Mouse (Mus musculus) adrenal gland, adult (tissue): ENCODE measurements around the gene Dna2.
"Not testable (repeated sequence)": the region's sequence is repeated elsewhere in the genome, so short reads cannot be mapped to it uniquely, and the experiment has no call there.

ENCODE experiments used
- DNase-seq, 2 experiments: peaks; one replicate each; pipeline ENCODE4 v3.0.0; 2022 to 2023; ENCODE audit warnings: low spot score in 1 of 2; ENCODE audit not compliant: inconsistent age in 2 of 2

Dna2 gene

DNA sequence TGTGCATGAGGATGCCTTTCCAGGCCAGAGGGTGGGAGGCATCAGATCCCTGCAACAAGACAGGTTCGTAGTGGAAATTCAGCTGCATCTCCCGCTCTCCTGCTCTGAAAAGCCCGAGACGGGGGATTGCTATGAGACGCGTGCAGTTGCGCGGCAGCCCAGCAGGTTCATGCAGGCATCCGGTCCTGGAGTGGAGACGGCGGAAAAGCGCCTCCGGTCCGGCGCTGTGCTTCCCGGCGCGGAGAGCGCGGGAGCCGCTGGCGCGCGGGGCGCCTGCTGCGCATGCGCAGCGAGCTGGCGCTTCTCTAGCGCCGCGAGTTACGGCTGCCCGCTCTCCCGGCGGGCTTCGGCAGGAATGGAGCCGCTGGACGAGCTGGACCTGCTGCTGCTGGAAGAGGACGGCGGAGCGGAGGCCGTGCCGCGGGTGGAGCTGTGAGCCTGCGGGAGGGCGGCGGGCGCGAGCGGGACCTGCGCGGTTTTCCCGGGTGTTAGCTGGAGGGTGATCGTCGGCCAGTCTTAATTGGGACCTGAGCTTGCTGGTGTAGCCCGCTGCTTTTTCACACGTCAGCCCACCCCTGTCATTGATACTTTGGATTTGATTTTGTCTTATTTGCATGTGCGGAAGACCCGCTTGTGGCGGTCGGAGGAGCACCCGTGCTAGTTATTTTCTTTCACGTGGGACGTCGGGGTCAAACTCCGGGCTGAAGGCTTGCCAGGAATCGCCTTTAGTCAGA lies at the start of gene Dna2:
Gene Dna2 (plus strand): TSS at position 289 of the 734 bp plus-strand sequence.
- peak; percentile 83 to 91 for DNase-seq

DNA sequence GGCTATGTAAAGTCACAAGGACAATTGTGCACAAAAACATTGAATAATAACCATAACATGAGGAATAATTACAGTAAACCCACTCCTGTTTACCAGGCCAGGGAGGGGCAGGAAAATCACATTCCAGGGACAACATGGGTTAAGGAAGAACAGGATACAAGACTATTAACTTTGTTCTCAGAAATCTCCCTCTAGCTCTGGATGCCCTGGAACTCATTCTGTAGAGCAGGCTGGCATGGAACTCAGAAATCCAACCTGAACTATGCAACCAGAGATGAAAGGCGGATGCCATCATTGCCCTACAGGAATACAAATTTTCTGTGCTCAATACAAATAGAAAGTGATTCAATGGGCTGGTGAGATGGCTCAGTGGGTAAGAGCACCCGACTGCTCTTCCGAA lies 49.4 kb upstream of the Dna2 start:
- DNase-seq: no peak

DNA sequence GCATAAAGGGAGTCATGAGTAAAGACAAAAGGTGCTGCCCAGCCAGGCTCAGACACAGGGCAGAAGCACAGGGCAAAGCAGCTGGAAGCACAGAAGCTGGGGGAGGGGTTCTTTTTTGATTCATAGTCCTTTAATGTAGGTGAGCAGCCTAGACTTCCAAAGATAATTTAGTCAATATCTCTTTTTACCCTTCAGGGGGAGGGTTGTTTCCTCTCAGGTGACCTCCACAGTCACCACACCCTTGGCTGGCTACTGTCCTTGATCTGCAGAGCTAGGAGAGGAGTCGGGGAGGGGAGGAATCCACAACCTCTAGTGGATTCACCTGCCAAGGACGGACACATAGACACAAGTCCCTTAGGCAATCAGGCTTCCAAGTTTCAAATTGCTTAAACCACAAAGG lies 48.8 kb upstream of the Dna2 start:
- no peak for DNase-seq

DNA sequence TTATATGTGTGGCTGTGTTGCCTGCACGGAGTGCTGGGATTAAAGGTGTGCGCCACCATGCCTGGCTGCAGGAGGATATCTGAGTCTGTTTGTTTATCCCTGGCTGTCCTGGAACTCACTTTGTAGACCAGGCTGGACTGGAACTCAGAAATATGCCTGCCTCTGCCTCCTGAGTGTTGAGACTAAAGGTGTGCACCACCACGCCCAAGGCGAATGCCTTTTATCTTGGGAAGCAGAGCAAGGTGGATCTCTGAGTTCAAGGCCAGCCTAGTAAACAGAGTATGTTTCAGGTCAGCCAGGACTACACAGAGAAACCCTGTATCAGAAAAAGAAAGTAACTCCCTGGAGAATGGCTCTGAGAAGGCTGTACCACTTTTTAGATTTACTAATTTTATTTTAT lies 46.7 kb upstream of the Dna2 start:
- DNase-seq: no peak

DNA sequence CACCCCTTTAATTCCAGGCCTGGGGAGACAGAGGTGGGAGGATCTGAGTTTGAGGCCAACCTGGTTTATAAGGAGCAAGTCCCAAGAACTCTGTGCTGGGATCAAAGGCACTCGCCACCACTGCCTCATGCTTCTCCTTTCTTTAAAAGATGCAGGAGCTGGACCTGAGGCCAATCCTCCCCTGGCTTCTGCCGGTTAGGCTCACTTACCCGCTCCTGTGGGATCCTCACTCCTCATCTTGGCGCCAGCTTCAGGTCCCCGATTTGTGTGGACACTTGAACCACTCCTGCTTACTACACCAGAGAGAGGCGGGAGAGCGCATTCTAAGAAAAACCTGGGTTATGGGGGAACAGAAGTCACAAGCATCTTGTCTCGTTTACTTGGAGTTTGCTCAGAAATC lies 45.0 kb upstream of the Dna2 start:
- DNase-seq: no peak

DNA sequence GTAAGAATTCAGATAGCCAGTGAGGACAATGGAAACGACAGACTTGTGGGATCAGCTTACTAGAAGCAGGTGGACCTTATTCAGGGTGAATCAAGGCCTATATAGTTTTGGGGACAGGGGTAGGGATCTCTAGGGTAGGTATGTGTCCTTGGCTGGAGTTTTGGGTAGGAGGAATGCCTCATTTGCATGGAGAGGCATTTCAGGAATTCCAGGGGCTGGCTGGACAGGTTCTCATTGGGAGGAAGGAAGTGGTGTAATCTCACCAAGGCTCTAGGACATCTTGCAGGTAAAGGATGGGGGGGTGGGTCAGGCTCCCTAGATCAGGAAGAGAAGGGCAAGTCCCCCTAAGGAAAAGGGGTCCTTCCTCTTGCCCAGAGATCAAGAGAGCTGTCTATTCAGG lies 44.0 kb upstream of the Dna2 start:
- DNase-seq: no peak

DNA sequence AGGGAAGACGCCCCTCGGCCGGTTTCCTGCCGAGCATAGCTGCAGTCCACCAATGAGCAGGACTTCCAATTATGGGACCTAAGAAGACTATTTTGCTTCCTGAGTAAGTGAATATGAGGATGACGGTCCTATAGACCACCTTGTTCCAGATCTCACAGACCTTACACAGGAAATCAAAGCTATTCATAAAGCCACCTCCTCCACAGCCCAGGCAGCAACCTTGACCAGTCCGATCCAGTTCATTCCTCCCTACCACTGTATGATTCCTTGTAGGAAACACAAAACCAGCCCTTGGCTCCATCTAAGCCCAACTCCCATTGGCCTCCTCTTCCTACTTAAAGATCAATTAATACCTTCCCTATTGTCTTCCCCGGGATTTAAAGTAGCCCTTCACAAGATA lies 40.5 kb upstream of the Dna2 start:
- DNase-seq: no peak

DNA sequence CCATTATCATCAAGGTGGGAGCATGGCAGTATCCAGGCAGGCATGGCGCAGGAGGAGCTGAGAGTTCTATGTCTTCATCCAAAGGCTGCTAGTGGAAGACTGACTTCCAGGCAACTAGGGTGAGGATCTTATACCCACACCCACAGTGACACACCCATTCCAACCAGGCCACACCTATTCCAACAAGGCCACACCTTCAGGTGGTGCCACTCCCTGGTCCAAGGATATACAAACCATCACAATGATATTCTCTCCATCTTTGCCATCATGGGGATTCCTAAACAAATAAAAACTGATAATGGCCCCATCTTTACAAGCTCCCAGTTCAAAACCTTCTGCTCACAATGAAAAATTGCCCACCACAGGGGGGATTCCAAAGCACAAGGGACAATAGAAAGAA lies 37.9 kb upstream of the Dna2 start, which contains the start of gene Tet1:
Gene Tet1 (minus strand): TSS at position 101 of the 400 bp plus-strand sequence.
- DNase-seq: not testable (repeated sequence)

DNA sequence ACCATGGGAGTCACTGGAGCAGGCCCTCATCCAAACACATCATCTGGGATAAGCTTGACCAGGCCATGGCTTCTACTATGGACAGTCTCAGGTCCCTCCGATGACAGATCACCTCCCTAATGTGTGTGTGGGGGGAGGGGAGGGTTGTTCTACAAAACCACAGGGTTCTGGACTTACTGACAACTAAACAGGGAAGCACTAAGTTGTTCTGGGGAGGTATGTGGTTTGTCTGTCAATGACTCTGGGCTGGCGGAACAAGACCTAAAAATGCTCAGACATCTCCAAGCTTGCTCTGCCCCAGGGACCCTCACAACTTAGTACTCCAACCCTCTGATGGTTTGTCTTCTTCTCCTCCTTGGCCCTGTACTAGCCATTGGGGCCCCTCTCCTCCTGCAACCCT lies 35.7 kb upstream of the Dna2 start:
- no peak for DNase-seq

DNA sequence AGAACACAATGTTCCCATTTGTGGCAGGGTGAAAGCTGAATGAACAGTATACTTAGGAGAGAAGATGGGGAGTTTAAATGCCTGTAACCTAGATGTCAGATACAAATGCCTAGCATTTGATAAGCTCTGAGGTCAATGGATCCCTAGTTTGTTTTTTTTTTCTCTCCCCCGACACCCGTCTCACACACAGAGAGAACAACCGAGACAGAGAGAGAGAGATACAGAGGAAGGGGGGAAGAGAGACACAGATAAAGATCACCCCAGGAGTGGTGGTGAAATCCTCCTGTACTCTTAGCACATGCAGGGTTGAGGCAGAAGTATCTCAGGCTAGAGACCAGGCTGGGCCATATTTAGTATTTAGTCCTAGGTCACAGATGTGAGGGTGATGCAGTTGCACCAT lies 27.8 kb upstream of the Dna2 start:
- DNase-seq: no peak

DNA sequence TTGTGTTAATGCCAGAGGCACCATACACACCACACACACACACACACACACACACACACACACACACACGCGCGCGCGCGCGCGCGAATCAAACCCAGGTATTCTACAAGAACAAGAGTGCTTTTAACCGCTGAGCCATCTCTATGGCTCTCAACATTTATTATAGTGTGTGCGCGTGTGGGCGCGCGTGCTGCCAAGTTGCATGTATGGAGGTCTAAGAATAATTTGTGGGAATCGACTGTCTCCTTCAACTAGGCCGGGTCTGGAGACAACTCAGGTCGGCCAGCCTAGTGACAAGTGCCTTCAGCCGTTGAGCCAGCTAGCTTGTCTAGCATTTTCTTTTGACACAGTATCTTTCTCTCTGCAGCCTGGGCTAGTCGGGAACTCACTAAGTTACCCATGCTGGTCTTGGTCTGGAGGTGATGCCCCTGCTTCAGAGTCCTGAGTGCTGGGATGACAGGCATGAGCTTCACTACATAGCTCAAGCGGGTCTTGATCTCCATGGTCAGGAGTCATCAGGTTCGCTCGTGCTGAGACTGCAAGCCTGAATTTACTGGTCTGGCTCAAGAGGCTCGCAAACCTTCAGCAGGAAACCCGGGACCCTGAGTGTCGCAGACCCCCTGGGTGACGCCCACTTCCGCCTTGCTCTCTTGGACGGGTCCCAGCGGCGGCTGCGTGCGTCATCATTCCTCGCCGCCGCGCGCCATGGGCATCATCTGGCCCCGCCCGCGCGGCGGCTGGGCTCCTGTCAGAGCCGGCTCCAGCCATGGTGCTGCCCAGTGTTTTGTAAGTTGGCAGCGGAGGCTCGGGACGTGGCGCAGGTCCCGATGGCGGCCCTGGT lies 26.7 kb upstream of the Dna2 start, which contains the start of gene Slc25a16:
Gene Slc25a16 (plus strand): TSS at position 709 of the 841 bp plus-strand sequence.
- peak; percentile 93 to 97 for DNase-seq

DNA sequence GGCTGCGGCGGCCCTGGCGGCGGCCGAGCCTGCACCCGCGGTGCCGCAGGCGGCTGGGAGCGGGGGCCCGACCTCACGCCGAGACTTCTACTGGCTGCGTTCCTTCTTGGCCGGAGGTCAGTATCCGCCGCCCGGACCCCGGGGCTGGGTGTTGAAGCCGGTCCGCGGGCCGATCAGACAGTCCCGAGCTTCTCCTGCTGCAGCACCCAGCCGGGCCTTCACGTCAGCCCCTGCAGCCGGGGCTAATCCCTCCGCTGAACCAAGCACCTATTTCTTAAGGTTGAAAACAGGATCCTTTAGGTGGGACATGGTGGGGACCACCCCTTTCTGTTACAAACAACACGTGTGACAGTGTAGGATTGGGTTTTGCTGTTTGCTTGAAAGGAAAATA lies 26.1 kb upstream of the Dna2 start:
- no peak for DNase-seq

DNA sequence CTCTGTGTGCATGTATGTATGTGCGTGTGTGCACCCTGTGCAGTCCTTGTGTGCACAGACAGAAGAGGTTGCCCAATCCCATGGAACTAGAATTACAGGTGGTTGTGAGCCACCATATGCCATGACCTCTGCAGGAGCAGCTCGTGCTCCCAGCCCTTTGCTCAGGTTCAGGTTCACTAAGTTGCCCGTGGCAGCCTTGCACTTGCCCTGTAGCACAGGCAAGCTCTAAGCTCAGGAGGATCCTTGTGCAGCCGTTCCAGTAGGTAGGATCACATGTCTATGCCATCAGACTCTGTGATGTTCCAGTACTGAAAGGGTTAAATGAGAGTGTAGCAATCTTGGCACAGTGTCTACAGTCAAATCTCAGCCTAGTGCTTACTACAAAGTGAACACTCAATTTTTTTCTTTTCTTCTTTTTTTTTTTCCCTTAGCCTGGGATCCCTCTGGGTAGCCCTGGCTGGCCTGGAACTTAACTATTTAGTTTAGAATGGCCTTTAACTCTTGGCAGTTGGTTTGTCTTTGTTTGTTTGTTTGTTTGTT lies 22.7 kb upstream of the Dna2 start:
- no peak for DNase-seq

DNA sequence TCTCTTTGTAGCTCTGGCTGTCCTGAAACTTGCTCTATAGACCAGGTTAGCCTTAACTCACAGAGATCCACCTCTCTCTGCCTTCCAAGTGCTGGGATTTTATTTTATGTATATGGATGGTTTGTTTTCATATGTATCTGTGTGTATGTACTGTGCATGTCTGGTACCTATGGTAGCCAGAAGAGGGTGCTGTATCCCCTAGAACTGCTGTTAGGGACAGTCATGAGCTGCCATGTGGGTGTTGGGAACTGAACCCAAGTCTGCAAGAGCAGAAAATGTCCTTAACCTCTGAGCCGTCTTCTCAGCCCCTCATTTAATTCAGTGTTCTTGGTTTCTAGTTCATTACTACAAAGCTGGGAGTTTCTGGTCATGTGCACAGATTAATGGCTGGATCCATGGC lies 14.4 kb upstream of the Dna2 start:
- no peak for DNase-seq

DNA sequence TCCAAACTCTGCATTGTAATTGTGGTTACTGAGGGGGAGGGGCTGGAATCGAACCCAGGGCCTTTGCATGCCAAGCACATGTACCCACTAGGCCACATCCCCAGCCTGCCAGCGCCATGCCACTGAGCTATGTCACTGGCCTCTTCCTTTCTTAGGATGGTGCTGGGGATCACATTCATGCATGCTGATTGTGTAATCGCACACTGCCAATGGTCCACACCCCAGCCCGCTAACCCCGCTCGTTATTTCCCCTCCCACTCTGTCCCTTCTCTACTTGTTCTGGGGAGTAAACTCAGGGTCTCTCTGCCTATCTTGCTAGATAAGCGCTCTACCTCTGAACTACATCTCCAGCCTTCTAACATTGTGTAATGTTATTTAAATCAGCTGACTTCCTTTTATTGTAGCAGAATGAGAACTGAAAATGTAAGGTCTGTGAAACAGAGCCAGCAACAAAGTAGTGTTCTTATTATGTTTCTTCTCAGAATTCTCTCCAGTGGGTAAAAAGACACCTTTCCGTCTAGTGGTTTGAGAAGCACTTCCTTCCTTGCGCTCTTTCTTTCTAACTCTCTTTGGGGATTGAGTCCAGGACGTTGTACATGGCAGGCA lies 1.7 kb upstream of the Dna2 start:
- no peak for DNase-seq

DNA sequence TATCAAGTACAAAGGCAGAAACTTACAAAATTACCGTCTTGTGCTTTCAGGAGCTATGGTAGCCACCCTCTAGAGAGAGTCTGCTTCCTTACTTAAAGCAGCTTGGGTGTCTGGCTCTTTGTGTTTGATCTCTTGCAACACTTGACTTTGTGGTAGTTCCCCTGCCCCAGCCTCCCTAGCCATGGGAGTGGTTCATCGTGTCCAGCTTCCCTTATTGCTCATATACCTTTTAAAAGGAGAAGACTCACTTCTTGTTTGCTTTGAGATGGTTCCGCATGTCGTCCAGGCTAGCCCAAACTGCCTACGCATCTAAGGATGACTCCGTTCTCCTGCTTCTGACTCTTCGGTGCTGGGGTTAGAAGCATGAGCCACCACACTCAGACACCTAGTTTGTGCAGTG lies 1.7 kb downstream of the Dna2 start:
- DNase-seq: no peak

DNA sequence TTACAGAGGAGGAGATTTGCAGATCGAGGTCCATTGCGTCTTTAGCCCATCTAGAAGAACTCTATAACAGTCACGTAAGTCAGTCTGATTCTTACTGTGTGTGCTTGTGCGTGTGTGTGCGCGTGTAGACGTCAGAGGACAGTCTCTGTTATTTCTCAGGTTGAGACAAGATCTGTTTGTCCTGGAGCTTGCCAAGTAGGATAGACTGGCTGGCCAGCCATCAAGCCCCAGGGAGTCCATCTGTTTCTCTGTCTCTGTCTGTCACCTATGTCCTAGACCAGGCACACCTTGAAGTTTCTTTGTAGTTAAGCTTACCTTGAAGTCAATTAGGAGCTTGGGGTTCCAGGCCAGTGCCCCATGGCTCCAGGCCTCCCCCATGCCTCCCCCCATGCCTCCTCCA lies 17.1 kb downstream of the Dna2 start:
- no peak for DNase-seq

DNA sequence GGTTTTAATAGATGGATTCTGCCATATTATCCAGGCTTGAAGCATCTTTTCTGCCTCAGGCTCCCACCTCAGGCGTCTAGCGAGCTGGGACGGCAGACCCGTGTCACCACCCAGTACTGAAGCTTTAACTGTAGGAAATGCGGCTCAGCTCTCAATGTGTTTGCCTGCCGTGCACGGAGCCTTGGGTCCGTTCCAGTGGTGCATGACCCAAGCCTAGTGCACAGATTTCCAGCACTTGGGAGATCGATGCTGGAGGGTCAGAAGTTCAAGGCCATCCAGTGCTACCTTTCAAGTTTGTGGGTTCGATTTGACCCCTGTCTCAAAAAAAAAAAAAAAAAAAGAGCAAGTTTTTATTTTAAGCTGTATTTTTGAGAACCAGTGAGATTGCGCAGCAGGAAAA lies 19.0 kb downstream of the Dna2 start:
- no peak for DNase-seq

DNA sequence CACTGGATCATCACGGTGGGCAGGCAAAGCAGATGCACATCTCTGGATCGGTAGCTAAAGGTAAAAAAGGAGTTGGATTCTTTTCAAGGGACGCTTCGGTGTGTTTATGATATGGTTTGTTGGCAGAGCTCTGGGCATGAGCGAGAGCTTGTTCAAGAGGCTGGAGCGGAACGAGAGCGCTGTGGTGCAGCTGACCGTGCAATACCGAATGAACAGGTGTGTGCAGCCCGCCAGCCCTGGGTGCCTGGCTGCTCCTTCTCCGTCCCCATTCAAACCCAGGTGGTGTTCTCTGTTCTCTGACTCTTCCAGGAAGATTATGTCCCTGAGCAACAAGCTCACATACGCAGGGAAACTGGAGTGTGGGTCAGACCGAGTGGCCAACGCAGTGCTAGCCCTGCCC lies 19.5 kb downstream of the Dna2 start:
- no peak for DNase-seq

DNA sequence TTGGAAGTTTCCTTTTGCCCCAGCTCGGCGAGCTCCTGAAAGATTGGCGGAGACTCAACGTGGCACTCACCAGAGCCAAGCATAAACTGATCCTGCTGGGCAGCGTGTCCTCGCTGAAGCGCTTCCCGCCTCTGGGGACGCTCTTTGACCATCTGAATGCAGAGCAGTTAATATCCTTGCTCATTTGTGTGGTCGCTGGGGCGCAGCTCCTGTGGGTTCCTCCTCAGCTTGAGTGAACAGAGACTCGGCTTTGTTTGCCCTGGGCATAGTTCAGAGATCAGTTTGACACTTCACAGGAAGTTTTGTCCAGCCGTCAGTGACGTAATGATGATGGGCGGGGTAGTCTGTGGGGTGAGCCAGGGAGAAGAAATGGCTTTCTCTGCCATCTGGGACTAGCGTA lies 25.0 kb downstream of the Dna2 start:
- DNase-seq: no peak

DNA sequence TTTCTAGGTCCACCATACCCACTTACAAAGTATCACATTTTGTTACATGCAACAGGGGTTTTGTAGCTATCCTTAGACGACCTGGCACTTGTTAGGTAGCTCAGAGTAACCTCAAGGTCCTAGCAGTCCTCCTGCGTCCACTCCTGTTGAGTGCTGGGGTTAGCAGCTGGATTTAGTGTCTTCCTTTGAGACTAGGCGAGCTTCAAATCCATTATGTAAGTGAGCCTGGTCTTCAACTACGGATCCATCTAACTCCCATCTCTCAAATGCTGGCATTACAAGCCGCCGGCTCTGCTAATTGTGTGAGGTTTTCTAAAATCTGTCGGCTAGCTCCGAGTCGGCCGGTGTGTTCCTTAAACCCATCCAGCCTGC lies 32.8 kb downstream of the Dna2 start:
- DNase-seq: no peak
